Mouse (Mus musculus) ES-Bruce4 (cell line): ENCODE results near the gene Gpr83.

Source experiments
- CTCF ChIP-seq: IDR thresholded peaks from one replicate; pipeline ENCODE4 v1.8.1; 2011; ENCODE audit warnings: low read depth, low read length
- POLR2A ChIP-seq: IDR thresholded peaks from one replicate; pipeline ENCODE4 v1.8.1; 2011; ENCODE audit warnings: low read length; ENCODE audit not compliant: insufficient read depth

DNA sequence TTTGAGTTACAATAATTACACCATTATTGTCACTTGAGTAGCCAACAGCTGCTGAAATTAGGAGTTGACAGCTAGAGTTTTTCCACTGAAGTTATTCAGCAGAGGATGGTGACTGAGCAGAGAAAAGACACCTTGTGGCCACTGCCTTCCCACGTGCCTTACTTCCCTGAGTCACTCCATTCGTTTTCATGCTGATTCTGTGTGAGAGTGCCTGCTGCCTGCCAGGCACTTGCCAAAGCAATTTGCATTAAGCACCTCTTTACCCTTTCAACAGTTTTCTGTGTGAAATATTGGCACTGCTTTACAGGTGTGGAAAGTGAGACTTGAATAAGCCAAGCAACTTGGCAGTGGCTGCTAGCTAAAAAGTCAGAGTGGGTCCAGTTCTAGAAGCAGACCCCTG, 32.1 kb upstream of the Gpr83 start:
- TF ChIP-seq CTCF: no peak
- no peak for TF ChIP-seq POLR2A
